Mouse (Mus musculus) thymus, postnatal 0 days (tissue): ENCODE measurements around the gene Yod1. TPM values are rescaled to one million over a fixed set of nuclear protein-coding genes. Genes with fewer than 3 reads are reported as not detected.

ENCODE experiments used
- DNase-seq: peaks from one replicate; pipeline ENCODE4 v3.0.0-alpha.2; 2015; ENCODE audit warnings: low spot score
- polyA plus RNA-seq: library from polyadenylated mRNA; unstranded; fragments of >200 nt; fragmentation: Nextera tagmentation; extraction: Ambion mirVana; gene quantifications from 2 replicates; pipeline ENCODE4 v1.2.1, GENCODE M21; 2015

Yod1 gene
- polyA plus RNA-seq, 1 experiment from 2014 or later: 17.2 TPM

DNA sequence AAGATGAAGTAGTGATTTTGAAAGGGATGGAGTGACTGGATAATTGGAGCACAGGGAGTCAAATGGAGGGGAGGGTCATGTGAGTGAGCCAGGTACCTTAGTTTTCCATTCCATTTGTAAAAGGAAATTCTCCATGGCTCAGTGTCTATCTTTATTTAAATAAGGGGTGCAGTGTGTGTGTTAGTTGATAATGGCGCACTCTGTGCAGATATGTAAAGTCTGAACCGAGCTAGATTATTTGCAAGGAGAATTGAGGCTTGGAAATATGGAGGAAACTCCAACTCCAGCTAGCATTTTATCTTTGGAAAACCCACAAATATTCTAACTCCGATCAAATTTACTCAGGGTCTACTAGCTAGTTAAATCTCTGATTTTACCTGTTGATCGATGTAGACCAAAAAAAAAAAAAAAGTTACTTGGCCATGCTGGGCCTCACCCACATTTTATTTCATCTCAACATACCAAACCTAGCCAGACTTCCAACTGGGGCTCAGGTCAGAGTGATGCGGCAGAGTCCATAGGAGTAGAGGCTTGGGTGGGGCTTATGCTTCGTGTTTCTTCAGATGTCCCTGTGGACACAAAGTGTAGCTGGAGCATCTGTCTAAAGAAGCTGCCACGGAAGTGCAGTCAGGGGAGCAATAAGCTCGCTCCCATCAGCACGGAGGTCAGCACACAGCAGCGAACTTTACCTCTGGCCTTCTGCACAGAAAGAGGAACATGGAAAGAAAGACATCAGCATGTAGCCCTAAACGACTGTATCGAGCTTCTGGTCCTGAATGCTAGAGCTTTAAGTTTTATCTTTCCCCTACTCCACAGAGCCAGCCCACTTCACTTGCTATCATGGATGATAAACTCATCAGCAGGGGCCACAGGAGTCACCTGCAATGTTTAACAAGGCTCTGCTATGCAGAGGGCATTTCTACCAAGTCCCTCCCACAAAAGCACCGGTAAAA is 15.9 kb downstream of the Yod1 start:
- no peak for DNase-seq

DNA sequence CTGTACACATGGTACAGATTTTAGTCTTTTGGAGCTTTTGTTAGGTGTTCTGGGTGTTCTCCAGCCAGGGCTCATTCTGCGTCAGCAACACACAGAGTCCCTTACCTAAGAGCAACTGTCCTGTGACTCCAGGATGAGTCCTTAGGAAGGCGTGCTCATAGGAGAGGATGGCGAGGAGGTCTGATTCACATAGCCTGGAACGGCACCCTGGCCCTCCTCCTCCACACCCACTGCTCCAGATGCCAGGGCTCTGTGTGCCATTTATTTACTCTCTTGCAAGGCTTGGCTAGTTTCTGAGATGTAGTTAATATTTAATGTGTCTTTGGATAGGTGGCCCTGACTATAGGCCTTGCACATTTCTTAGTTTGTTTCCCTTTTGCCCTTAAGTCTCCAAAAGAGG is 16.5 kb downstream of the Yod1 start:
- no peak for DNase-seq

- no peak for DNase-seq
Measured at GRCm38 (mm10) chr1:130734452-130734851, 17.3 kb downstream of the Yod1 start.

- no peak for DNase-seq
Measured at GRCm38 (mm10) chr1:130734852-130735251, 17.7 kb downstream of the Yod1 start.

GRCm38 (mm10) chr1:130737411-130737881 is 20.3 kb downstream of the Yod1 start:
- no peak for DNase-seq

- no peak for DNase-seq
Measured at GRCm38 (mm10) chr1:130737916-130738315, 20.8 kb downstream of the Yod1 start.

- no peak for DNase-seq
Measured at GRCm38 (mm10) chr1:130738551-130739106, 21.5 kb downstream of the Yod1 start.

DNA sequence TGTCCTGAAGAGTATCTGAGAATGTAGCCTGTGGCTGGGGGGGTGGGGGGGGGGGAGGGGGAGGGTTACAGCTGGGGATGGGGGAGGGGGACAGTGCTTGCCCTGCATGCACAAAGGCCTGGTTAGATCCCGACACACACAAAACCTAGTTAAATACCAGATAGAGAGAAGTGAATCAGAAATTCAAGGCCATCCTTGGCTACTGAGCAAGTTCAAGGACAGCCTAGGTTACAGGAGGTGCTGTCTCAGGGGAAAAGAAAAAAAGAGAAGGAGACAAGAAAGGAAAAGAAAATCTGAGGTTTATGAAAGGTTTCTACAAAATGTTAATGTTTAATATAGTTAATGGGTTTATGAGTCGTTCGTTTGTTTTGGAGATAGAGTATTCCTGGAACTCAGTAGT is 22.5 kb downstream of the Yod1 start:
- no peak for DNase-seq

- no peak for DNase-seq
Measured at GRCm38 (mm10) chr1:130740227-130740648, 23.1 kb downstream of the Yod1 start.

GRCm38 (mm10) chr1:130740781-130741720 is 23.9 kb downstream of the Yod1 start:
- peak; percentile 19 for DNase-seq

DNA sequence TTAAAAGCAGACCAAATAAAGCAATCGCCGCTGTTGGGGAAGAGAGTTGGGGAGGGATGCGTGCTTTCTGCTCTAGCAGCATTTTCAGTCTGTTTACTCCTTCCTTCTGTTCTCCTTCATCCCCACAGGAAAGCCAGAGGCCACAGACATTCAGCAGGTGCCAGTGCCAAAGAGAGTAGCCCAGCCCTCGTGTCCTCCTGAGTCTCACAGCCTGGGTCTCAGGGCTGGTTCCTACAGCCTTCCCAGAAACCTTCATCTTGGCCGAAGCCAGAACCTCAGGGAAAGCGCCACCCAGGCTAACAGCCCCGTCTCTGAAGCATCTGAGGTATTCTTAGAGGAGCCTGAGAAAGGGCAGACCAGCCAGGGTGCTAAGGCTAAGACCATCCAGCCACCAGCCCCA is 25.1 kb downstream of the Yod1 start:
- no peak for DNase-seq

DNA sequence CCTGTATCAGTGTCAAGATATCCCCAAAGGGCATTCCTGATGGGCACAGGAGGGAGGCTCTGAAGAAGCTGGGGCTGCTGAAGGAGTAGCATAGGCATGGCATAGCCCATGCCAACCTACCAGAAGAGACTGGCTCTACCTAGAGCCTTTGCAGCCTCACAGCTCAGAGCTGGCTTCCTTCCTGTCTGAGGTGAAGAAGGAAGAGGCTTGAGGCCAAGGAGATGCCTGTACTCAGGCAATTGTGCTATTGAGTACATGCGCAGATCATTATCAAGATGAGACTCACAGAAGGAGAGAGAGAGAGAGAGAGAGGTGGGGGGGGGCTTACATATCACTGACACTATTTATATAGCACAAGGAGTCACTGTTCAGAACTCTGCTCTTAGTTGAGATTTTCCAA is 26.6 kb downstream of the Yod1 start:
- DNase-seq: peak; percentile 36

DNA sequence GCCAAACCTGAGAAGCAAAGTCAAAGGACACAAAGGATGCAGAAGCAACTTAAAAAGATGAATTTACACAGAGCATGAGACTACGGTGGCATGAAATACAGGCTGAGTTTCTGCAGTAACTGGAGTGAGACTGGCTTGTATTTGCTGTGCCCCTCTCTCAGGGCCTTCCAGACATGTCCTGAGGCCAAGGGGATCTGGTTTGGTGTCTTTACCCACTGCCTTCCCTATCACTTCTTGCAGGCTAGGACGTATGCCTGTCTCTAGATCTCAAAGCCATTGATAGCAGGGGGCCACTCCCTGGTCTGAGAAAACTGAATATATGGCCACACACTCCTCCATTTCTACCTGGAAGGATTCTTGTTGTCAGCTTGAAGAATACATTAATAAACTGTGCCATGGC is 27.1 kb downstream of the Yod1 start:
- no peak for DNase-seq

- no peak for DNase-seq
Measured at GRCm38 (mm10) chr1:130744961-130745360, 27.8 kb downstream of the Yod1 start.

- no peak for DNase-seq
Measured at GRCm38 (mm10) chr1:130745591-130745990, 28.5 kb downstream of the Yod1 start.

GRCm38 (mm10) chr1:130746819-130747218 is 29.7 kb downstream of the Yod1 start:
- DNase-seq: no peak

GRCm38 (mm10) chr1:130759689-130760088 is 42.6 kb downstream of the Yod1 start:
- no peak for DNase-seq

- DNase-seq: no peak
Measured at GRCm38 (mm10) chr1:130761597-130761996, 44.5 kb downstream of the Yod1 start.

DNA sequence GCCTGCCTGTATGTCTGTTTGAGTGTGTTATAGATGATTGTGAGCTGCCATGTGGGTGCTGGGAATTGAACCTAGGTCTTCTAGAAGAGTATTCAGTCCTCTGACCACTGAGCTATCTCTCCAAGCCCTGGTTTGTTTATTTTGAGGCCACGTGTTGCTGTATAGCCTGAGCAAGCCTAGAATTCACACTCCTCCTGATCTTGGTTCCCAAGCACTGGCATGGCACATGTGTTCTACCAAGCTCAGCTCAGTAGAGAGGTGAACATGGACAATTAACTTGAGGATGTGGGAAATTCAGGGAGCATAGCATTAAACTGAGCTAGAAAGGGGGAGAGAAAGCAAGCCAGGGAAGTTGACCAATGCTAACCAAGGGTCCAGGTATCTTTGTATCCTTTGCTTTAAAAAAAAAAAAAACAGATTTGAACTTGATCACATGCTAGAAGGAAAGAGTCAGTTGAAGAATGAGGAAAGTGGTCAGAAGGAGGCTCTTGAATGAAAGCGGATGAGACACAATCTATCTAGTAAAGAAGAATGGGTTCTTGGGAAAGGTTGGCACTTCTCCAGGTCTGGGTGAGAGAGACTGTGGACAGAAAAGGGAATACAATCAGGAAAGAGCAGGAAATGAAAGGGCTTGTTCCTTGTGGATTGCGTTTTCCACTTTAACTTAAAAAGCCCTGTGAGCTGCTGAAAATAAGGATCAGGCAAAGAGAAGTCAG is 45.1 kb downstream of the Yod1 start:
- DNase-seq: no peak

DNA sequence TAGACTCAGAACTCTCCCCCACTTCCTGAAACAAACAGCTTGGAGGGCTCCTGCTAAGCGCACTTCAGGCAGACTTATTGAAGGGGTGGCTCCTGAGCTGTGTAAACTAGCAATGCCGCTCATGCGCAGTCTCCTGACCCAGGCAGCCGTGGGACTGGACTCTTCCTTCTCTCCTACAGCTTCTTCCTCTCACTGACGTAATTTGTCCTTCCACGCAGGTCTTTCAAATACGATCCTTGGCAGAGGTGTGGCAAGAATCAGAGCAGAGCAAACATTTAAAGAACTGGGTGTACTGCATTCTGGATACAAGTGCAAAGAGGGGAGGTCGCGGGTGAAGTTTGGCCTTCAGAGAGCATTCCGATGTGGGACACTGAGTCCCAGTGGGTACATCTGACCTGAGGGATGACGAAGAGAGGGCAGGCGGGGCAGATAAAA is 46.9 kb downstream of the Yod1 start:
- DNase-seq: no peak

GRCm38 (mm10) chr1:130767066-130767465 is 49.9 kb downstream of the Yod1 start:
- DNase-seq: no peak
